Mouse (Mus musculus): ENCODE data around the gene Aldh1l1.

The Aldh1l1 gene

DNA sequence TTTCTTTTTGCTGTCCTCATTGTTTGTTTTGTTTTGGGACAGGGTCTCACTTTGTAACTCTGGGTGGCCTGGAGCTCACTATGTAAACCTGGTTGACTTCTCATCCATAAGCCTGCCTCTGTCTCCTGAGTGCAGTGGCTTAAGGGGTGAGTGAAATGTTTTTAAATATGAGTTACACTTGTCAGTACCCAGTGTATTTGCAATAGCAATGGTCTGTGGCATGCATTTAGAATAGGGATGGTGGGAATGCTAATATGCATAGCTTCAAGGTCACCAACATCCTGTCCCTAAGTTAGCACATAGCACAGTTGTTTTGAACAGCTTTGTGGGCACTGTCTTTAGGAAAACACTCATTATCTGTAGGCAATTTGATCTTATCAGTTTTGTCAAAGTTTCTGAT is 21.2 kb downstream of the Aldh1l1 start:
- no peak for DNase-seq (ENCODE audit: low spot score in 2 of 2)

DNA sequence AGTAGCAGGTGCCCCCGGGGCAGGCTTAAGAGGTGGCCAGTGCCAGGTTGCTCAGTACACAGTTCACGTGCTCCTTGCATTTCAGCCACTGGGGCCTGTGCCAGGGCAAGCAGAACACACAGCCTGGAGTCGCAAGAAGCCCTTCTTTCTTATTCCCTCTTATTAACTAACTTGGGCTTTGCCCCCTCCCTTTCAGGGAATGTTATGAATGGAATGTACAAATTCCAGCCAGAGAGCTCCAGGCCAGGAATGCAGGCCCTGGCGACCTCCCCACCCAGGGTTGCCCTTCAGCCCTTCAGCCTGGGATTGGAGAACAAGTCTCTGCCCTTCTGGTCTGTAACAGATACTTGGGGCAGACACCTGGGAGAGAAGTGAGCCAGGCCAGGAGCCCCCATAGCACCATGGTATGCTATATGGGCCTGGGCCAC is 22.0 kb downstream of the Aldh1l1 start:
- peak; percentile 78 to 82 for DNase-seq (ENCODE audit: low spot score in 2 of 2)

DNA sequence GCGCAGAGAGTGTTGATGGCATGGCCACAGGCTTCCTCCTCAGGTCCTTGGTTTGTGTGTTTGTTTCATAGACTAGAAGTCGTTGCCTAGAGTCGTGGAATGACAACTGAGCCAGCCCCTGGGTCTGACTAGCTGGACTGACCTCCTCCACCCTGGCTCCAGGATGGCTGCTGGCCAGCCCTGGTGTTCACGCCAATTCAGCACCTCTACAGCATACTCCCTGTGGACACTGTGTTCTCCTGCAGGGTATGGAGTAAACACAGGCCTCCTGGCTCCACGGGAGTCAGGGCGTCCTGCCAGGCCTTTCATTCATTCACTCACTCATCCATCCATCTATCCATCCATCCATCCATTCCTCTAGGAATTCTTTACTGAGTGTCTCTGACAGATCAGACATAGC is 22.9 kb downstream of the Aldh1l1 start:
- DNase-seq (ENCODE audit: low spot score in 2 of 2): peak; percentile 52 to 70

DNA sequence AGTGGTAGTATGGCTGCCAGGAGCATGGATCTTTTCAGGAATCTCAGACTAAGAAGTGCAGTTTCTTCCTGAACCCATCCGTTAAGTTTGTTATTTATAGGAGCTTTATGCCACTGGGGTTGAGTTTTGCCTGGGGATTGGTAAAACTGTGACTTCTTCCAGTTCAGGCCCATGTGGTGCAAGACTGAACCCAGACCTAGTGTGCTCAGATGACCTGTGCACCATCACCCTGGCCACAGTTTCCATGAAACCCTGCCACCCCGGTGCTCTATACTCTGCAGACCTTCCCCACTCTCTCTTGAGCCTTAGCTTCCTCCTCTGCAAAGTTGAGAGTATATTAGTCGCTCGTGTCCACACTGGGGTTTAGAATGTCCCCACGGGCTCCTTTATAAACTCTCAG is 26.2 kb downstream of the Aldh1l1 start:
- DNase-seq (ENCODE audit: low spot score in 2 of 2): no peak

DNA sequence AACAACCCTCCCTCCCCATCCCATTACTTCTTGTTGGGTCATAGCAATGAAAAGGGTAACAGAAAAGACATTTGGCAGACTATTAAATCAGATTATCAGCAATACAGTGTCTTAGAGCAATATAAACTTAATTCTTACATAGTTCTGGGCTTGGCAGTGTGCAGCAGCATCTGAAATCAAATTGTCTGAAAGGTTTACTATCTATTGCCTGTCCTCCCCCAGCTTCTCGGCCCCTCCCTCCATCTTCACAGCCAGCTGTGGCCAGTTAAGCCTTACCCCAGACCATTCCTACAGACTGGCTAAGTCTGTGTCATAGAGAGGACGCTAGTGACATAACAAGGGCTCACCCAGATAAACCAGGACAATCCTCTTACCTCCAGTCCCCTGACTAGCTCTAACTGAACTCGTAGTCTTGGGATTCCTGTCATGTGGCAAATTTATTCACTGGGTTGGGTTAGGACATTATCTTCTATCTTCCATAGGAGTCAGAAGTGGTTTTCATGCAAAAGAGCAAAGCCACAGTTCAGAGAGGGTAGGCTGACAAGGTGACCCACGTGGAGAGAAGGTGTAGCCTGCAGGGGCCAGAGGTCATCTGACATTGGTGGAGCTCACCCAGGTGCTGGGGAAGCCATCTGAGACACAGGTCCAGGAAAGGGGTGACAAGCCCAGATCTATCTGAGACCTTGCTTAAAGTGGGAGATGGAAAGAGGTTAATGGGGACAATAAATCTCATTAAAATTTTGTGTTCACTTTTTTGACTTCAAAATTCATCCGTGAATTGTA is 27.0 kb downstream of the Aldh1l1 start:
- DNase-seq (ENCODE audit: low spot score in 2 of 2): no peak

DNA sequence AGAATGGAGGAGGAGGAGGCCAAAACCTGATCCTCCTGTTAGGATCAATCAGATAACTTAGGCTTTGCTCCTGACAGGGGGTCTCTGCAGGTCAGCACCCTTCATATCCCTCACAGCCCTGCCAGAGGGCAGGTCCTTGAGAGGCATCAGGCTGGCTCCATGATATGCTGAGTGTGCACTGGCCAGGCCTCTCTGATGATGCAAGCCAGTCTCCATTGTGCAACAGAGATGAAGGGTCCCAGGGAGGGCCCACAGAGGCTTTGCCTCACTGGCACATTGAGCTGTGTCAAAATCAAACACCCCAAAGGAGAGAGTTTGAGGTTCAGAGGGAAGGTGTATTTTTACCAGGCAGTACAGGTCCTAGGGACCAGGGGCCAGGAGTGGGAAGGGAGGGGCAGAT is 28.1 kb downstream of the Aldh1l1 start:
- DNase-seq (ENCODE audit: low spot score in 2 of 2): no peak

DNA sequence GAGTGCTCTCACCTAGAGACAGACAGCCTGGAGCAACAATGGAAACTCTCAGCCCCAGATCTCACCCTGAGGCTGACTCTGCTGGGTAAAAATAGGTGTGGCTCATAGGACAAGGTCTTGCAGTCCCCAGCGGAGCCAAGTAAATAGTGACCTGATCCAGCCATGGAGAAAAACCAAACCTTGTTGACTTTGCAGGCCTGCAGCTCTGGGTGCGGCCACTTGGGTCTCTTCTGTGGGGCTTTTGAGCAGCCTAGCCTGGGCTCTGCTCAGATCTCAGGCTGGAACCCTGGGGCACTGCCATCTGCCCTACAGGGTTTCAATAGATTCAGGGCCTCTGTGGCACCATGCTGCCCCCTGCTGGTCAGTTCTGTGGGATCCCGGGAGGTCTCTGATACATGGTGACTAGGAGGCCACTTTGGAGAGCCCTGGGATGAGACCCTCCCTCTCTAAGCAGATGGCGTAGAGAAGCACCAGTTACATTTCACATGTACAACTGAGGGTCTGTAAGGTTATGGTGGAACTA is 28.7 kb downstream of the Aldh1l1 start:
- peak; percentile 79 to 89 for DNase-seq (ENCODE audit: low spot score in 2 of 2)

DNA sequence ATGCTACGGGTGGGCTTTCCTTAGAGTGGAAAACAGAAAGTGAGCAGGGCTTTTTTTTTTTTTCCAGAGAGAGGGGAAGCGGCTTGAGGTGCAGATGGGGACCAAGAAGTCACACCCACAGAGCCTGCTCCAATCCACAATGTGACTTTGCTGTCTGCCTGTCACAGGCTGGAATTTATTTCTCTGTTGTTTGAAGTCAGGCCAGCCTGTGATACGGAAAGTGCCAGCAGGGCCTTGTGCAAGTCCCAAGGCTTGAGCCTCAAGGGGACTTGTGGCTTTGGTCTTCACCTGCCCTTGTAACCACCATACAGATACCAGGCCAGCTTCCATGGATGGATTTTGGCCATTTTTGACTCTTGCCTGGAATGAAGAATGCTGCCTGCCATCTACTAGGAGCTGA is 32.7 kb downstream of the Aldh1l1 start:
- no peak for DNase-seq (ENCODE audit: low spot score in 2 of 2)

DNA sequence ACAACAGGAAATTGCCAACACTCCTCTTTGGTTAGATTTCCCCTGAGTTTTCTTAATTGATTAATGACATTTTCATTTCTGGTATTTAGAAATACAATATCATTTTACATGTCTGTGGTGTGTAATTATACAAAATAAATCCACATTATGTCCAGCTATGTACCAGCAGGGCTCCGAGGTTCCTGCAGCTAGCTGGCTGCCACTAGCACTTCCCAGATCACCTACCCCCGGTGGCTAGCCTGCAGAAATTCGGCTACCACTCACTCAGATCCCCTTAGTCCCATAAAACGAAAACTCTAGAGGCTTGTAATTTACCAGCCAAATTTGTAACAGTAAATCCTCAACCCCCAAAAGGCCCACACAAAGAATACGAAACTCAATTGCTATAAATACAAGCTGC is 33.1 kb downstream of the Aldh1l1 start:
- no peak for DNase-seq (ENCODE audit: low spot score in 2 of 2)

DNA sequence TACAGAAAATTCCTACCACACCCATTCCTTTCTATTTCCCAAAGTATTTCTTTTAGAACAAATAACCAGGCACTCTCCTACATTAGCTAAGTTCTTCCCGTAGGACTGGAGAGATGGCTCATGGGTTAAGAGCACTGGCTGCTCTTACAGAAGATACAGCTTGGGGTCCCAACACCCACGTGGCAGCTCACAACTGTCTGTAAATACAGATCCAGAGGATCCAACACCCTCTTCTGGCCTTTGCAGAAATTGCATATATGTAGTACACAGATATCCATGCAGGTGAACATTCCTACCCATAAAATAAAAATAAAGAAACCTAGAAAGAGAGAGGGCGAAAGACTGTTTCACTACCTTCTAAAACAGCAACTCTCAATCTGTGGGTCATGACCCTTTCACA is 40.2 kb downstream of the Aldh1l1 start:
- no peak for DNase-seq (ENCODE audit: low spot score in 2 of 2)

DNA sequence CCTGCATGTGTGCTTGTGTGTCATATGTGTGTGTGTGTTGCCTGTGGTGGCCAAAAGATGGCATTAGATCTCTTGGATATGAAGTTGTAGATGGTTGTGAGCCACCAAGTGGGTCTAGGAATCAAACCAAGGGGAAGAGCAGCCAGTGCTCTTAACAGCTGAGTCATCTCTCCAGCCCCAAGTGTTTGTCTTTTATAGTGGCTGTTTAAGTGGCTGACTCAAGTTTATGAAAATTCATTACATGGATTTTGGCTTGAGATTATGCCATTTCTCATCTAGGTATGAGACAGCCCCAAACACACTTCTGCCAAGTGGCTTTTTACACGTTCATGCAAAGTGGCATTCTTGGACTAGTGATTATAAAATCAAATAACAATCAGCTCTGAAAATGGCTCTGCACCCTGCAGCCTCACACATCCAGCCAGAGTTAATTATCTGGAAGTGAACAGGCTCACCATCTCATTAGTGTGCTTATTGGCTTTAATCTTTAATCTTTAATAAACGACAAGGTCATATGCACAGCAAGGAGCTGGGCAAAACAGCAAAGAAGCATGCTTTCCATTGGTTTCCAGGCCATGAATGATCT is 43.3 kb downstream of the Aldh1l1 start:
- DNase-seq (ENCODE audit: low spot score in 2 of 2): no peak

DNA sequence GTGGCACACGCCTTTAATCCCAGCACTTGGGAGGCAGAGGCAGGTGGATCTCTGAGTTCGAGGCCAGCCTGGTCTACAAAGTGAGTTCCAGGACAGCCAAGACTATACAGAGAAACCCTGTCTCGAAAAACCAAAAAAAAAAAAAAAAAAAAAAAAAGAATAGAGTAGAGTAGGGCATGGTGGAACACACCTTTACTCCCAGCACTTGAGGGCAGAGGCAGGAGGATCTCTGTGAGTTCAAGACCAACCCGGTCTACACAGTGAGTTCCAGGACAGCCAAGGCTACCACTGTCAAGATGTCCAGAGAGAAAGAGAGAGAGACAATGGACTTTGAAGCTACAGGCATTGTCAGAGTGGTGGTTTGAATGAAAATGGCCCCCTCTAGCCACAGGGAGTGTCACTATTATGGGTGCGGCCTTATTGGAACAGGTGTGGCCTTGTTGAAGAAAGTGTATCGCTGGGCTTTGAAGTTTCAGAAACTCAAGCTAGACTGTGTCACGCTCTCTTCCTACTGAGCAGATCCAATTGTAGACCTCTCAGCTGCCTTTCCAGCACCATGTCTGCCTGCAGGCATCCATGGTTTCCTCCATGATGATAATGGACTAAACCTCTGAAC is 46.5 kb downstream of the Aldh1l1 start:
- DNase-seq (ENCODE audit: low spot score in 2 of 2): no peak

DNA sequence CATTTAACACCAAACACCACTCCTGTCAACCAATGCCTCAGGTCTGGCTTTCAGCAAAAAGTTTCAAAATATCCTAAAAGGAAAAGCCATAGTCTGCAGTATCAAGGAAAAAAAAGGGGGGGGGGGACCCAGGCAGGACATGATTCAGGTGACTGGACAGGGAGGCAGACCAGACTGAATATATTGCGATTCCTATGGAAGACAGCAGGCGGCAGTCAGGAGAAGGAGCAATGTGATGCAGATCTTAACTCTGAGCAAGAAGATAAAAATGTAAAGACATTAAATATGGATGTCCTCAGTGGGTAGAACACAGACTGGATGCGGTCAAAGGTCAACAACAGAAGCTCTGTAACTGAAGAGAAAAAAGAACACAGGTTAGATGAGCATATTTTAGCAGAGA is 47.3 kb downstream of the Aldh1l1 start:
- DNase-seq (ENCODE audit: low spot score in 2 of 2): no peak

DNA sequence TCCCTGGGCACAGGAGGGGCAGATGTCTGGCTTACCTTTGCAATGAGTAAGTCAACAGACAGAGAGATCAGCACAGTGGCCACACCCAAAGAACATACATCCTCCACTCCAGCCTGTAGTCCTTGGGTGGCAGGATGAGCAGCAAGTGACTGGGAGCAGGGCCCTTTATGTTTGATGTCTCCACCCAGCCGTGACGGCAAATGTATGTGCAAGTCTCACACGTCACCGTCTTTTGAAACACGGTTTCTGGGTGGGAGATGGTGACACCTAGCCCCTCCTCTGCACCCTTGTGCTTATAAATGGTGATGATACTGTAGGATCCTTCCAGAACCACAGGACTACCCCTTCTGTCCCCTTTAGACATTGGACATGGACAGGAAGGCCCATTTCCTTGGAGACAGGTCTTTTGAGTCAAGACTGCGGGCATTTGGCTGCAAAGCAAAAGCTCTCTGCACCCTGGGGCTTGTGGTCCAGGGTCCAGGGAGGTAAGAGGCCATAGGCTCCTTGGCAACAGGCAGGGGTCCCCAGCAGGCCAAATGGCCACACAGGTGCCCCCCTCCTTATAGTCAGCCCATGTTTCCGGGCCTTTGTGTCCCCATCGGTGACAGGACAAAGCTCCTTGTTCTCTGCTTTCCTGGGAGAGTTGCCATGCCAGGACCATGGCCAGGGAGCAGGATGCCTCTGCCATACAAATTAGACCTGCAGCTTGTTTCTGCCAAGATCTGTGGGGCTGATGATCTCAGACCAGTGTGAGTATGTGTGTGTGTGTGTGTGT is 48.7 kb downstream of the Aldh1l1 start:
- DNase-seq (ENCODE audit: low spot score in 2 of 2): peak; percentile 88 to 92

DNA sequence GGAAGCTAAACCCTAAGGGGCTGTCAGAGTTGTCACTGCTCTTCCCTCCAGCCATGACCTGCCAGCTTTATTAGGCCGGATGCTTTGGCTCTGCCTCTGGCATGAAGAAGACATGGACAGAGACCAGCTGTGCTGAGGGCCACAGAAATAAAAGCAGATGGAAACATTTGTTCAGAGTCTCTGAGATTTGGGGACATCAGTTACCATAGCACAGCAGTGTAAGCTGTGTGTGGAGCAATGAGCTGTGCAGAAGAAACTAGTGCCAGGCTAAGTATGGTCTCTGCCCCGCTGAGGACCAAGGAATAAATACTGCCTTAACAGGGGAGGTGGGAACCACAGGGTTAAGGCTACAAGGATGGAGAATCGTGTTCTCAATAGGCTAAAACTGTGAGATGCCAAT is 50.6 kb downstream of the Aldh1l1 start:
- DNase-seq (ENCODE audit: low spot score in 2 of 2): no peak

DNA sequence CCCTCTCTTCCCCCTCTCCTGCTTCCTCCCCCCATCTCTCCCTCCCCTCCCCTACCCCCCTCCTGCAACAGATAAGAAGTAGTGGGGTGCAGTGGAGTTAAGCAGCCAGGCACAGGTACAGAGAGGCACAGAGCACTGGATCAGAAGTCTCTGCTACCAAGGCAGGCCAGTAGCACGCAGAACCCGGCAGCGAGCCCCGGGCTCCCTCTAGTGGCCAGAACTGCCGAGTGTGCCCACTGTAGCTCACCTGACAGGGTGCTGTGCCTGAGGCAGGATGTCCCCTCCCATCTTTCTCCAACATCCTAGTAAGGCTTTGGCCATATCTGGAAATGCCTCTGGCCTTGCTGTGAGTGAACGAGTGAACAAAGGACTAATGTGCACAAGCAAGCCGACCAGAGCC is 51.7 kb downstream of the Aldh1l1 start:
- DNase-seq (ENCODE audit: low spot score in 2 of 2): peak; percentile 84 to 90

DNA sequence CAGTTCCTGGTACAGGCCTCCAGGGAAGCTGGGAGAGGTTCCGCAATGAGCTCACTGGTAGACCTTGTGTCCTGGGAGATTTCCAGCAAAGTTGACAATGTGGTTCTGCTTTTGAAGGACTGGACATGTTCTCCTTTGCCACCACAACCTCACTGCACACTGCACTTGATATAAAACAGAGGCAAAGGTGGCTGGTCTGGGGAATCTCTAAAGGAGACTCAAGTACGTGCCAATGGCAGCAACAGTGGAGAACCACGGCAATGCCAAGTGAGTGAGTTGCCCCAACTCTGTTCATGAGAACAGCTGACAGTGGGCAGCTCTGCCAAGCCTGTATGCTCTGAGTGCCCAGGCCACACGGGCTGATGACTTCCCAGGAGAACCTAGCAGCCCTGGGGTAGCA is 53.0 kb downstream of the Aldh1l1 start:
- DNase-seq (ENCODE audit: low spot score in 2 of 2): no peak

DNA sequence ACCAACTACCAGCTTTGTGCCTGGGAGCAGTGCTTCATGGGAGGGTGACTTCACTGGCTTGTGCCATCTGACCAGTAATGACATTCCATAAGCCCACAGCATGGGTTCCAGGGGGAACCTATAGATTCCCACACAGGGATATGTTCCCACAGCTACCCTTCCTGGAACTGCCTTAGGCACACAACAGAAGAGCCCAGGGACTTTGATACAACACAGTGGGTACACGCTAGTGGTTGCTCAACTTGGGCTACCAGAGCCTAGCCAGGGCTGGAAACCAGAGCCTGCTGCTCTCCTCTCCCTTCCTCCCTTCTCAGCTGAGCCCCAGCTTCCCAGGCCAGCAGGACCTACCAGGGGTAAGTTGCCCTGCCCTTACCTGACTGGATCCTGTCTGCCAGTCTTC is 54.3 kb downstream of the Aldh1l1 start:
- DNase-seq (ENCODE audit: low spot score in 2 of 2): no peak

DNA sequence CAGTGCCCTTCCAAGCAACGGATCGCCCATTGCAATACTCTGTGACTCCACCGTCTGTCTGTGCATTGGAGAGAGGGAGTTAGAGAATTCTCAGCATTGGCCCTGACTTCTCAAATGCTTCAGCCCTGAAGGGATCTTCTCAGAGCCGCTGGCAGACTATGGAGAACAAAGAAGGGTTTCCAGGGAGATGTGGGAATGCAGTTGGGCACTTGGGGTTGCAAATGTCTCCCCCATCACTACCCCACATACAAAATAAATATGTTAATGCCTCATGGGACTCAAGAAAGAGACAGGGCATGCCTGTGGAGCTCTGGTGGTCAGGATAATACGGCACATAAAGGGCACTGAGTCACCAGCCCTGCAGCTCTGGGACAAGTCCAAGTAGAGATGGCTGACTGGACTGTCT is 55.1 kb downstream of the Aldh1l1 start:
- peak in 1 of 2 experiments; percentile 52 for DNase-seq (ENCODE audit: low spot score in 2 of 2)

DNA sequence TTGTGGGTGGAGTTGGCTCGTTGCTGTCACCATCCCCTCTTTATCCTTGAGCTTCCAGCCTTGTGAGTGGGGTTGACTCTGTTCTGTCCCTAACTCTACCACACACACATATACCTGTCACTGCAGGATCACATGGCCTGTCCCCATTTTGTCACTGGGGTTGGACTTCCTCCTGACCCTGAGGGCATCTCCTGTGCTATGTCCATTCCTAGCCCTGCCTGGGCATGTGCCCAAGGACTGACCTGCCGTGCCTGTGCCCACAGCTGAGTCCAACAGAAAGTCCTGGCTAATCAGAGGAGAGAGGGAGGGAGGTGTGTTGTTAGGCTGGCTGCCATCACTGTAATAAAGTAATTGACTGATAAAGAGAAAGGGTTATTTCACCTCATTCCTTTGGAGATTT is 58.2 kb downstream of the Aldh1l1 start:
- no peak for DNase-seq (ENCODE audit: low spot score in 2 of 2)

DNA sequence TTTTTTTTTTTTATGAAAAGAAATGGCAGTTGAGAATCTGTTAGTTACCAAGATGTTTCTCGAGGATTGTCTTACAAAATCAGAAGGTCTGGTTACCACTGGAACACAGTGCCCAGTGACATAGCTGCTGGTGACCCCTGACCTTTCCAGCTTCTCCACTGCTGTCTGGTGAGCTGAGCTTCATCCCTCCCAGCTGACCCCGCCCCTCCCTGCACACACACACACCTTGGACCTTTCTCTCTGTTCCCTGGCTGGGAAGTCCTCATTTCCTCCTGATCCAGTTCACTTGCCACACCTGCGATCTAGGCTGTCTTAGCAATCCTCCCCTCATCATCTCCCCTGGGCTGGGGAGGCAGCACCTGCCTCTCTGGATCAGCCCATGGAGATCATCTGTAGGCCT is 60.0 kb downstream of the Aldh1l1 start:
- no peak for DNase-seq (ENCODE audit: low spot score in 2 of 2)

DNA sequence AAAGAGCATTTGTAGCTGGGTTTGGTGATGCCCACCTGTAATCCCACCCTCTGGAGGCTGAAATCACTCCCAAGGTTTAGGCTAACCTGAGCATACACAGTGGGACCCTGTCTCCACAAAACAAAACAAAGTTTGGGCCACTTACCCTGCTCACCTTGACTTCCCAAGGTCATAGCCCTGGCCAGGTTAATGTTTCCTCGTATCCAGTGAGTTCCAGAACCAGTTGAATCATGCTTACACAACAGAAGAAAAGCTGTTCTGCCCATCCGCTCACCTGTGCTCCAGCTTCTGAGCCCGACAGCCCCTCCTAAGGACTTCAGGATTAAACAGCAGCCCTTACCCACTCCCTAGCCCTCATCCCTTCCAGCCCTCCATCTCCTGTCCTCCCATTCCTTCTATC is 60.8 kb downstream of the Aldh1l1 start:
- no peak for DNase-seq (ENCODE audit: low spot score in 2 of 2)

All from right cerebral cortex, postnatal 10 days (tissue).